Mouse (Mus musculus) cerebellum, postnatal 10 days (tissue): ENCODE measurements around the gene Calhm1.
A peak's percentile ranks its signal among the peaks of the same experiment; 100 is the strongest.

Experiments
- DNase-seq, 2 experiments: peaks; one replicate each; pipeline ENCODE4 v3.0.0; 2021; ENCODE audit warnings: mixed read lengths in 2 of 2

The Calhm1 gene

DNA sequence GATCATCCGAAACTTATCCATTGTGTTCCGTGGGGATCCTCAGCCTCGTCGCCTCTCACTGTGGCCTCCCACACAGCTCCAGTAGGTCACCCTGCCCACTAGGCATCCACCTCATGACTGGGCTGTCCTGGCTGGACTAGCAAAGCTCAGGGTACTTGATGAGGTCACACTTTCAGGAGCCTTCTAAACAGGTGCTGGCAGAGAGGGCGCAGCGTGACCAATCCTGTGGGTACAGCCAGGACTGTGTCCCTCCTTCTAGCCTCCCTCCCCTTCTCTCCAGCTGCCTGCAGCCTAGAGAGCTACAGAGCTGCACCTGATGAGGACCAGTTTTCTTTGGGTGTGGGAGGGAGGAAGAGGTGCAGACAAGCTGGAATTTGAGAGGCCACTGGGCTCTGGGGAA lies at the start of gene Calhm1:
Gene Calhm1 (minus strand): TSS at position 101 of the 400 bp plus-strand sequence.
- DNase-seq = no peak

DNA sequence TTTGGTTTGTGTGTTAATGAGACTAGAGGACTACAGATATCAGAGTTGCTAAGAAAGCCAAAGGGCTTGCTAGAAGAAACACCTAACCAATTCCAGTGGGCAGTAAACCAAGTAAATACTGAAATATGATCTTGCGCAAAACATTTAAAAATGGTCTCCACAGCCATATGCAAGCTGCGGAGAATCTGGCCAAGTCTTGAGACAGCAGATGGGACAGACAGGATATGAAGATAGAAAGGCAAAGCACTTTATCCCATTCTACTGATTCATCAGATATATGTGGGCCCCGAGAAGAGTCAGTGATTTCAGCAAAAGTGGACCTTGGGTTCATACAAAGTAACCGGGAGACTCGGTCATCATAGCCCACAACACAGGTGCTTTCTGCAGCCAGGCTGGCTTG lies 48.1 kb upstream of the Calhm1 start:
- no peak for DNase-seq

- DNase-seq = peak; percentile 94 to 95
Measured at GRCm38 (mm10) chr19:47188515-47189128, 44.6 kb upstream of the Calhm1 start.

GRCm38 (mm10) chr19:47186514-47187275 lies 42.6 kb upstream of the Calhm1 start:
- peak; percentile 65 to 66 for DNase-seq

- DNase-seq = no peak
Measured at GRCm38 (mm10) chr19:47184736-47185135, 40.7 kb upstream of the Calhm1 start.

- no peak for DNase-seq
Measured at GRCm38 (mm10) chr19:47184221-47184620, 40.2 kb upstream of the Calhm1 start.

DNA sequence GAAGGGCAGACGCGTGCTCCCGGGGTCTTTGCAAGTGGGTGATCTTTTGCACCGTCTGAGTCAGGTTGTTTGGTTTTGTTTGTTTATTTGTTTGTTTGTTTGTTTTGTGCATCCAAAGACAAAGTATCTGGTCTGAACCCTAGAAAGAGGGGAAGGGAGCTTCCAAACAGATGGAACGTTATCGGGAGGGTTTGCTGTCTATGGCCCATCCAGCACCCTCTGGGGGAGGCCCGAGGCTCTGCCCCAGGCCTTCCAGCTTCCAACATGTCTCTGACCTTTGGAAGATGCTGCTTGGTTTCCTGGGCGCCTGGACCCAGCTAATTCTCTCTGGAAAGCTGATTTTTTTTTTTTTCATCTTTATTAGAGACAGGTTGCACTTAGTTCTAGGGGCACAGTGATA lies 36.0 kb upstream of the Calhm1 start:
- DNase-seq = no peak

DNA sequence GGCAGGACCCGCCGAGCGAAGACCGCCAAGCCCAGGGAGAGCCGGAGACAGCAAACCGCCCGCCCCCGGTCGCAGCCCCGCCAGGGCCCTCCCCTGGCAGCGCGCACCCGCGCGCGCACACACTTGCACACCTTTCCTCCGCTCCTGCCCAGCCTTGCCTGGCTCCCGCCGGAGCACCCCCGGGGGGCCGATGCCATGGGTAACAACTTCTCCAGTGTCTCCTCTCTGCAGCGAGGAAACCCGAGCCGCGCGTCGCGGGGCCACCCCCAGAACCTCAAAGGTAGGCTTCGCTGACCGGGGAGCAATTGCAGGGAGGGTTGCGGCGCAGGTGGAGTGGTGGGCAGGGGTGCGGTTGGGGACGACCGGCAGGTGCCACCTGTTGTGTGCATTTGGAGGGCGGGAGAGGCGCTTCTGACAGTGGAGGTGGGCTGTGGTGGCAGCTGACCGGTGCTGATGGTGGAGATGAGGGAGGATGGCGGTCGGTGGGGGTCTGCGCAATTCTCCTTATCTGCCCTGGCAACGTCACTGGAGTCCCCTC lies 35.3 kb upstream of the Calhm1 start:
- DNase-seq = peak; percentile 67 to 69

DNA sequence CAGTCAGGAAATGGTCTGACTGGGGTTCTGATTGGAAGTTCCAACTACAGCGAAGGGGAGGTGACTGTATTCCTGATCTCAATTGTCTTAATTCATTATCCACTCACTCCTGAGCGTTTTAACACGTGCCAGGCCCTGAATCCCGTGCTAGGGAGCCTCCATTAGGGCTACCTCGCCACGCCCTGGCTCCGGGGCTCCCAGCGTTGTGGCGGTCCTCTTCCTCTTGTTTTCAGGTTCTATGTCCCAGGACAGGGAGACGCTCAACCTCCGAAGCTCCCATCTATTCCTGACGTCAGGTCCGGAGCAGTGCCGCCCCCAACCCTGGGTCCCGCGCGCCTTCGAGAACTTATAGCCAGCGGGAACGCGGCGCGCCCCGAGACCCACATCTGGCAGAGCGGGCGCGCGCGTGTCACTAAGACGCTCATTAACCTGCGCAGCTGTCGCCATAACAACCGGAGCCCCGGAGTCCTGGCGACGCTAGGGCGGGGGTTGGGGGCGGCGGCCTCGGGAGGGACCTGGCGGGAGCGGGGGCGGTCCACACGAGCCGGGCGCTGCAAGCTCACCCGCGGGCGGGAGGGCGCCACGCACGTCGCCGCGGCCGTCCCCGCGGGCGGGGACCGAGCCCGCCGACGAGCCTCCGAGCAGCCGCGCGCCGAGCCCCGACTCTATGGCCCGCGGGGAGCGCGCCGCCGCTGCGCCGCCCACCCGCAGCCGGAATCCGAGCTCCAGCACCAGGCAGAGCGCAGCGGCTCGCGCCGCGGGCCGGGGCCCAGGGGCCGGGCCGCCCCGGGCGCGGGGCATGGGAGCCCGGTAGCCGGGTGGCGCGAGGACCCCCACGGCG lies 34.6 kb upstream of the Calhm1 start, which contains the start of gene Neurl1a:
Gene Neurl1a (plus strand): TSS at position 390 of the 841 bp plus-strand sequence.
- DNase-seq = peak; percentile 77 to 79

- DNase-seq = peak; percentile 74 to 80
Measured at GRCm38 (mm10) chr19:47178001-47178400, 33.9 kb upstream of the Calhm1 start.

DNA sequence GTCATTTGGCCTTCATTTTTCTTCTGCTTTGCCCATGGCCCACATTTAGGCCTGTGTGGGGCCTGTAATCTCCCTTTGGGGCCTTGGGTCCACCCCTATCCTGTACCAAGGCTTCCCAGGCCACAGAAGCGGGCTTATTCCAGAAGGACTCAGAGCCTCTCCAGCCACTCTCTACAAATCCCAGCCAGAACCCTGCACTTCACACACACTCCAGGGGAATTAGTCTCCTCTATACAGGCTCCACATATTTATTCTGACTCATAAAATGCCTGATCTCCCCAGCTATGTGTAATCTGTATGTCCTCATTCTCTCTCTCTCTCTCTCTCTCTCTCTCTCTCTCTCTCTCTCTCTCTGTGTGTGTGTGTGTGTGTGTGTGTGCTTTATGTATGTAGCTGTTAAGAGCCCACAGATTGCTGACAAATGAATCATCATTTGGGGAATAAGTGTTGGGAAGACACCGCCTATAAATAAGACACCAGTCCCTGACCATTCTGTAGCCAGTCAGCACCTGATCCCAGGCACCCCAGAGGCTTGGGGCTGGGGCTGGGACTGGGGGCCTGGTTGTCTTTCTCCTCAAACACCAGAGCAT lies 33.0 kb upstream of the Calhm1 start:
- no peak for DNase-seq

DNA sequence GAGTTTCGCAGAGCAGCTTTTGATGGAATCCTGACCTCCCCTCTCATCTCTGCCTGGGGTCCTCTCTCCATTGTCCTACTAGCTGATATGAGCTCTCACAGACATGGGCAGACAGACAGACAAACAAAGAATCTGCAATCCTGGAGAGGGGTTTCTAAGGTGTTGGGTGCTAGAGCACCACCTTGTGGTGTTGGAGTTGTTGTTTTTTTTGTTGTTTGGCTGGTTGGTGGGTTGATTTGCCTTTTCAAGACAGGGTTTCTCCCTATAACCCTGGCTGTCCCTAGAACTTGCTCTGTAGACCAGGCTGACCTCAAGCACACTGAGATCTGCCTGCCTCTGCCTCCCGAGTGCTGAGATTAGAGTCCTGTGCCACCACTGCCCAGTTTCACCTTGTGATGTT lies 31.4 kb upstream of the Calhm1 start:
- DNase-seq = no peak

GRCm38 (mm10) chr19:47174515-47174914 lies 30.5 kb upstream of the Calhm1 start:
- DNase-seq = peak; percentile 64 to 75

- DNase-seq = peak; percentile 94 to 97
Measured at GRCm38 (mm10) chr19:47168793-47169412, 24.8 kb upstream of the Calhm1 start.

DNA sequence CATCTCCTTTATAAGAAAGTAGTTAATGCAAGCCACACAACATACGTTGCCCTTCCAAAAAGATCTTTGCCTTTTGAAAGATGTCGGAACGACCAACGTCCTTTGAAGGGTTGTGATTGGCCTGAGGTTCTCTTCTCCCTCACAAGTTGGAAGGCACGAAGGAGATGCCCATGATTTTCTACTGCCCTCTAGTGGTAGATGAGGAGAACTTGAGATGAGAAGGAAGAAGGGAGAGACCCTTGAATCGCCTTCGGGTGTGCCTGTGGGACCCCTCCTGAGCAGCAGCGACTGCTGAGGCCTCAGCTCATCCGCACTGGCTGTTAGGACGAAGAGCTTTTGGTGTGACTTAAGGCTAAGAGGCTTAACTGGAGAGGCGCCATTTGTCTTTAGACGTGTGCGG lies 24.2 kb upstream of the Calhm1 start:
- DNase-seq = peak; percentile 50 to 69

DNA sequence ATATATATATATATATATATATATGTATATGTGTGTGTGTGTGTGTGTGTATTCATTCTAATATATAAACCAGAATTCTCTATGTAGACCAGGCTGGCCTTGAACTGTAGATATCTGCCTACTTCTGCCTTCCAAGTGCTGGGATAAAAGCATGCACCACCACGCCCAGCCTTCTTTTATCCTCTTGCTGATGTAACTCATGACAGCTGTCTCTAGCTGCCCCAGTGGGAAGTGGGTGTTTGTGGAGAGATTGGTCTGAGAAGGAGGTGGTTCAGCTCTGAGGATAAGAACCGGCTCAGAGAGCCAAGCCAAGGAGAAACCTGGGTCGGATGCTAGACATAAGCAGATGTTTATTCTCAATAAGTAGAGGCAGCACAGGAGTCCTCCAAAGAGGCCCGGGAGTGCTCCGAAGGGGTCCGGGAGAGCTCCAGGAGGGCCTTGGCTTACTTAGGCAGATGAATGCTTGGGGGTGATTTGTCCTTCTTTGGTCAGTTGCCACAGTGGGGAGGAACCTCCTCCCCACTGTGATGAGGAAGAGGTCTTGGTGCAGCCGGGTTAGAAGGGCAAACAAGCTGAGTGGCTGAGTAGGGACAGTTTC lies 23.7 kb upstream of the Calhm1 start:
- peak in 1 of 2 experiments; percentile 11 for DNase-seq

GRCm38 (mm10) chr19:47166758-47167157 lies 22.7 kb upstream of the Calhm1 start:
- DNase-seq = no peak

- peak in 1 of 2 experiments; percentile 42 for DNase-seq
Measured at GRCm38 (mm10) chr19:47163176-47163744, 19.2 kb upstream of the Calhm1 start.

DNA sequence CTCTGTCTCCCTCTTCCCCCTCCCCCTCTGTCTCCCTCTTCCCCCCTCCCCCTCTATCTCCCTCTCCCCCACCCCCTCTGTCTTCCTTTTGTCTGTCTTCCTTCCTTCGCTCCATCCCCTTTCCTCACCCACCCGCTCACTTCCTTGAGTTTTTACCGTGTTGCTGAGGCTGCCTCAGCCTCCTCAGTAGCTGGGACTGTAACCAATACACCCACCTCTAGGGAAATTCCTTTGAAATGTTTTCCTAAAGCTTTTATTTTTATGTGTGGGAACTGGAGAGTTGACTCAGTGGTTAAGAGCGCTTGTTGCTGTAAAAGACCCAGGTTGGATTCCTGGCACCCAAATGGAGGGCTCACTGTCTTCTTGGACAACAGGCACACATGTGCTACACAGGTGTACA lies 17.6 kb upstream of the Calhm1 start:
- DNase-seq = no peak

DNA sequence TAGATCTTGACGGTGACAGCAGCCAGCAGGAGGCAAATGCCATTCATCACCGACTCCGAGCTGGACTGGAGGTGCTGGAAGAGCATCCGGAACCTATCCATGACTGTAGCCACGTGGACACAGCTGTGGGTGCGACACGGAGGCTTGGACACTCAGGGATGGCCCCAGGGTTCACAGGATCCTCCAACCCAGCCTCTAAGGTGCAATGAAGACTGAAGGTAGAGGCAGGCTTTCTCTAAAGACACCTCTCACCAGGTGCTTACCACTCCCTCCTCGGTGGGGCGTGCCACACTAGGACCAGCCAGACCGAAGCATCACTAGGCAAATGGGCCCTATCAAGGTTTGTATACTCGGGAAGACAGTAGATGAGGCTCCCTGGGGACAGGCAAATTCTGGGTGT lies 13.6 kb upstream of the Calhm1 start, which contains the start of gene Calhm3:
Gene Calhm3 (minus strand): TSS at position 101 of the 400 bp plus-strand sequence.
- DNase-seq = no peak

GRCm38 (mm10) chr19:47153767-47154166 lies 9.7 kb upstream of the Calhm1 start:
- DNase-seq = no peak
